Mouse (Mus musculus) myocyte (in vitro differentiated cells): ENCODE data around the gene 1700021F07Rik.

Source experiments
- MYOG ChIP-seq, 3 experiments: IDR thresholded peaks; one replicate each; pipeline ENCODE4 v1.6.1; 2011; ENCODE audit warnings: control low read depth in 2 of 3, low read depth in 2 of 3, mild to moderate bottlenecking in 2 of 3; ENCODE audit not compliant: insufficient read length in 2 of 3, control insufficient read depth in 1 of 3, insufficient read depth in 1 of 3
- USF1 ChIP-seq: IDR thresholded peaks from one replicate; pipeline ENCODE4 v1.6.1; 2011; ENCODE audit warnings: low read depth, mild to moderate bottlenecking, control low read depth, moderate library complexity

- TF ChIP-seq USF1 = no peak
- no peak for TF ChIP-seq MYOG (IDR thresholded peaks at IDR 0.05; ENCODE audit: control insufficient read depth in 1 of 3, insufficient read depth in 1 of 3, insufficient read length in 2 of 3, low read depth in 2 of 3)
These were observed 19.4 kb downstream of the 1700021F07Rik start for GRCm38 (mm10) chr2:173541748-173542147.
